Mouse (Mus musculus) lung, adult 2 months (tissue): ENCODE results near the gene Hdac1. TPM values are rescaled to one million over a fixed set of nuclear protein-coding genes. Genes with fewer than 3 reads are reported as not detected.
A peak's percentile ranks its signal among the peaks of the same experiment; 100 is the strongest.

ENCODE experiments used
- DNase-seq: peaks from one replicate; pipeline ENCODE4 v3.0.0; 2022
- H3K4me1 ChIP-seq: fragments of 200-500 bp; 2 replicates; pipeline ENCODE4 v1.6.1; 2011; ENCODE audit warnings: low read length; ENCODE audit not compliant: control insufficient read depth, insufficient read depth
- H3K4me3 ChIP-seq: fragments of 200-500 bp; replicated peaks from 2 replicates; pipeline ENCODE3; 2011; ENCODE audit warnings: low read depth, mild to moderate bottlenecking, control low read depth, low read length; ENCODE audit errors: extremely low read depth
- CTCF ChIP-seq: fragments of 200-500 bp; IDR thresholded peaks from 2 replicates; pipeline ENCODE4 v1.5.1; 2011; ENCODE audit warnings: mild to moderate bottlenecking, low read length, control low read depth; ENCODE audit not compliant: insufficient read depth
- POLR2A ChIP-seq: fragments of 200-500 bp; IDR thresholded peaks from 2 replicates; pipeline ENCODE4 v1.6.1; 2011; ENCODE audit warnings: low read depth, mild to moderate bottlenecking, control low read depth, low read length, borderline replicate concordance; ENCODE audit errors: extremely low read depth
- WGBS: fragments of 180-500 bp; shearing (Covaris S2); methylation state at CpG from one replicate; pipeline ENCODE4 v1.1.7; 2018; 5-methylcytosine and 5-hydroxymethylcytosine counted together
- polyA plus RNA-seq: library from polyadenylated mRNA; depleted of rRNA; stranded (reverse); fragments of >200 nt; gene quantifications from 2 replicates; pipeline ENCODE4 v1.2.3, GENCODE M21; 2012

The Hdac1 gene
- polyA plus RNA-seq, 1 experiment, result 64.8 TPM

DNA sequence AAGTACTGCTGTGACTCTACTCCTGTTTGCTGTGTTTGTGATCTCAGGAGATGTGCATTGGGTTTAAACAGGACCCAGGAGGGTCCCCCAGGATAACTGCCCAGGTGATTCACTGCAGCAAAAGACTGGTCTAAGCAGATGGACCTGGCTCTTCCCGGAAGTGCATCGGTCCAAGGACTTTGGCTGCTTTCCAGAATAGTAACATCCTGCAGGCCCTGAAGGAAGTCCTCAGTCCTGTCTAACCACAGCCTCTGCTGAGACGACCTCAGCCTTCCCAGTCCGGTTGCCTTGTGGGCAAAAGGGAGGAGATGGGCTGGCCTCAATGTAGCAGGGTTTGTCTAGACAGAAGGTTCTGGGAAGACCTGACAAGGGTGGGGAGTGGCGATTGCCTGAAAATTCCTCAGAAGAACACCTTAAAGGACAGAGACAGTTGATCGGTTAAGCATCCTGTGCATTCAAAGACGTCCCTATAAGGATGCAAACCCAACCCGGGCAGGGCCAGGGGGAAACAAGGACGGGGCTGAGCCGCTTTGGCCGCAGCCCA lies 39.5 kb downstream of the Hdac1 start:
- no peak for DNase-seq
- Histone ChIP-seq H3K4me1 (peaks cover 2% of the 10 kb centered on the region; the same call in 1 of the 2 replicates), H3K4me3 (no peak overlapping the region)
- WGBS, result 44% methylated on average over 11 of the region's 11 CpGs
- no peak for TF ChIP-seq POLR2A
- TF ChIP-seq CTCF, result no peak

DNA sequence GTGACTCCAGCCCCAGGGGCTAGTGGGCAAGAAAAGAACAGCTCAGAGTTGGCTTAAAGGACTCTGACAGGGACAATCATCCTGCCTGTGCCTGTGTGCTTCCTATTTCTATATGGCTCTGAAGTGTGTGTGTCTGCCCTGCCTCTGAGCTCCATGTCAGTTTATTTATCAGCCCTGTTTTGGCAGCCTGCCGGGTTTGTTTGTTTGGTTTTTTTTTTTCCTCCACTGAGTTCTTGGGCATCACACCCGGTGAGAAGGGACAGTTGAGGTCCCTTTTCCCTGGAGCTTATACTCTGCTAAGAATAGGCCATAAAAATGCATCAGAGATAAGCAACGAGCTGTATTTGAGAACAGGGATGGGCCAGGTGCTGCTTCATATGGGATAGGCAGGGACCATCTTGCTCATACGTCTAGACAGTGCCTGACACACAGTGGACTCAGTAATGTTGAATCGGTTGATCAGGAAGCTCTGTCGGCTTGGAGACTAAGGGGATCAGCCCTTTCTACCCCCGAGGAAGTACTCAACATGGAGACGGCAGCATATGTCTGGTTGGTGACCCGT lies 40.1 kb downstream of the Hdac1 start:
- no peaks in the 10 kb centered on the region for H3K4me1 ChIP-seq
- no peak for DNase-seq
- no peak overlapping the region for H3K4me3 ChIP-seq
- WGBS, result 40% methylated on average over 9 of the region's 9 CpGs
- TF ChIP-seq CTCF (no peak), POLR2A (no peak)

DNA sequence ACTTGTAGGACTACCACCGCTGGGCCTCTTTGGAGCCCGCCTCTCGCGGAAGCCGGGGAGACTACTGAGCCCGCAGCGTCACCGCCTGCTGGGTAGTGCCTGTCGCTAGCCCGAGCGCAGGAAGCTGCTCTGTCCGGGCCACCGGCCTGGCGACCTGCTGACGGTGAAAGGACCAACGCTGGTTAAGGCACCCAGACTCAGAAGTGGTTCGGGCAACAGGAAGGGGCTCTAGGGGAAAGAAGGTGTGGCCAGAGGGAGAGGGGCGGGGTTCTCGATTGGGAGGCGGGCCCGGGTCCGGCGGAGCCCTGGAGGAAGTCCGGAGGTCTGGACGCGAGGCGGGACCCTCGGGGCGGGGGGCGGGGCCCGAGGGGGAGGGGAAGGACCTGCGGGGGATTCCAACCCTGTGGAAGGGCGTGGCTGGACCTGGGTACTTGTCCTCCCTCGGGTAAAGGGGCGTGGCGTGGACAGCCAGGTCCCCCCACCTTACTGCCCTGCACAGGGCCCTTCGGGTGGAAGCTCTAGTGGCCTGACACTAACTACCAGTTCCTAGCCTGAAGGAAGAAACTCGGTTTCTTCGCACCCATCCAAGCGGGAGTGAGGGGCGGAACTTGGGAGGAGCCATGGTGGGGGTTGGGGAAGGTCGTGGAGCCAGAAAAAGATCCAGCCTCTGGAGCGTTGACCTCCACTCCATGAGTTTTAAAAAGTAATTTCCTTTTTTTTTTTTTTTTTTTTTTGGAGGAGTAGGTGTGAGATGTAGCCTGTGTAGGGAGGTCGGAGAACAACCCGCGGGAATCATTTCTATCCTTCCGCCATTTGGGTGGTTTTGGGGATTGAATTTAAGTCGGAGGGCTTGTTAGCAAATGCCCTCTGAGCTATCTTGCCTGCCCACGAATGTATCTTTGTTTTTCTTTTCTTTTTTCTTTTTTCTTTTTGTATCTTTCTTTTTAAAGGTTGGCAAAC lies 41.6 kb downstream of the Hdac1 start:
- peak; percentile 92 for DNase-seq
- Histone ChIP-seq H3K4me1 (peaks cover 3% of the 10 kb centered on the region; the same call in 1 of the 2 replicates), H3K4me3 (peak overlapping the region; percentile 91)
- TF ChIP-seq CTCF (no peak), POLR2A (peak; percentile 87; the same call in 1 of the 2 replicates)
- WGBS, result 1% methylated on average over 42 of the region's 49 CpGs

DNA sequence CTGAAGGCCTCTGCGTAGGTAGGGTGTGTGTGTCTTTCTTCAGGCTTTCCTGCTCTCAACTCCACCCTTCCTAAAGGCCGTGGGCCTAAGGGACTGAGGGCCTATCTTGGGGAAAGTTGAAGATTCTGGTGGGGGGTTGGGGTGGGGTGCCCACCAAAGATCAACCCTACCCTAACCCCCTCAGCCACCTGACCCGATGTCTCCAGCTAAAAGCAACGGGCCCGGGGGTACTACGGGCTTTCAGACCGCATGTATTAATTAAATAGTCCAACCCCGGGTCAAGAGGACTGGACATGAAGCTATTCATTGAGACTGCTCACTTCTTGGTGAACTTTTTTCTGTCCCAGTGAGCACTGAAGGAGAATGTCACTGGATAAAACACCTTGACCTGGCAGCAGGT lies 42.5 kb downstream of the Hdac1 start:
- H3K4me1 ChIP-seq, result peaks cover 3% of the 10 kb centered on the region; the same call in 1 of the 2 replicates
- no peak for DNase-seq
- TF ChIP-seq POLR2A (no peak), CTCF (no peak)
- WGBS, result 66% methylated on average over 8 of the region's 8 CpGs
- peak overlapping the region; percentile 79 for H3K4me3 ChIP-seq

DNA sequence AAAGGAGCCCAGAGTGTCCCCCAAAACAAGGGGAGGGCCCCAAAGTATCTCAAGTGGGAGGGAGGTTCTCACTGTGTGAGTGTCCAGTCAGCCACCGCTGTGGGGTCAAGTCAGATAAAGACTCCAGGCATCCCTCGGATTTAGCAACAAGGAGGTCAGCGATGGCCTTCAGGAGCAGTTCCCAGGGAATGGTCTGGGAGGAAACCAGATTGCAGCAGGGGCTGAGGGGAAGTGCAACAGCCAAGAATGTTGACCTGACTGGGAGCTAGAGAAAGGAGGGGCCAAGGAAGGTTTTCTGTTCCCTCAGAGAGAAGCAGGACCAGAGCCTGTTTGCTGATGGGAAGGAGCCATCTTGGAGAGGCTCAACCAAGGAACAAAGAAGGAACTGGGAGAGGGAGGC lies 43.6 kb downstream of the Hdac1 start:
- peaks cover 3% of the 10 kb centered on the region; the same call in 1 of the 2 replicates for H3K4me1 ChIP-seq
- no peak overlapping the region for H3K4me3 ChIP-seq
- no peak for TF ChIP-seq CTCF
- TF ChIP-seq POLR2A, result no peak
- DNase-seq, result no peak
- WGBS, result 63% methylated on average over 3 of the region's 3 CpGs

DNA sequence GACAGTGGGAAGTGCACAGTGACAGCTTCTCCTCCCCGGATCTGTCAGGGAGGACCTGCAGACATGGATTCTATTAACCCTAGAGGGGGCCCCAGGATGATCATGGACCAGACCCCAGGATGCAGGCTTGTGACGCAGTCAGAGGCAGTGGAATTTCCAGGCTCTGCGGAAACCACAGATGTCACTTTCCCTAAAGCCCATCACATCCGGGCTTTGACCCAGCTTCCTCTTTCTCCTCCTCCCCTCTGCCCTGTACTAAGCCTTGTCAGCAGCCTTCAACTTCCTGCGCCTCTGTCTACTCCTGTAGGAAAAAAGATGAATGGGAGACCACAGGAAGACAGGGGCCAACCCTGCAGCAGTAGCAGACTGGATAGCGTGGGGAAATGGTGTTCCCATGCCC lies 45.9 kb downstream of the Hdac1 start:
- TF ChIP-seq POLR2A, result no peak
- no peak for TF ChIP-seq CTCF
- DNase-seq, result no peak
- 22% methylated on average over 6 of the region's 6 CpGs for WGBS
- peak overlapping the region; percentile 16 for H3K4me3 ChIP-seq
- peaks cover 3% of the 10 kb centered on the region; the same call in 1 of the 2 replicates for H3K4me1 ChIP-seq

DNA sequence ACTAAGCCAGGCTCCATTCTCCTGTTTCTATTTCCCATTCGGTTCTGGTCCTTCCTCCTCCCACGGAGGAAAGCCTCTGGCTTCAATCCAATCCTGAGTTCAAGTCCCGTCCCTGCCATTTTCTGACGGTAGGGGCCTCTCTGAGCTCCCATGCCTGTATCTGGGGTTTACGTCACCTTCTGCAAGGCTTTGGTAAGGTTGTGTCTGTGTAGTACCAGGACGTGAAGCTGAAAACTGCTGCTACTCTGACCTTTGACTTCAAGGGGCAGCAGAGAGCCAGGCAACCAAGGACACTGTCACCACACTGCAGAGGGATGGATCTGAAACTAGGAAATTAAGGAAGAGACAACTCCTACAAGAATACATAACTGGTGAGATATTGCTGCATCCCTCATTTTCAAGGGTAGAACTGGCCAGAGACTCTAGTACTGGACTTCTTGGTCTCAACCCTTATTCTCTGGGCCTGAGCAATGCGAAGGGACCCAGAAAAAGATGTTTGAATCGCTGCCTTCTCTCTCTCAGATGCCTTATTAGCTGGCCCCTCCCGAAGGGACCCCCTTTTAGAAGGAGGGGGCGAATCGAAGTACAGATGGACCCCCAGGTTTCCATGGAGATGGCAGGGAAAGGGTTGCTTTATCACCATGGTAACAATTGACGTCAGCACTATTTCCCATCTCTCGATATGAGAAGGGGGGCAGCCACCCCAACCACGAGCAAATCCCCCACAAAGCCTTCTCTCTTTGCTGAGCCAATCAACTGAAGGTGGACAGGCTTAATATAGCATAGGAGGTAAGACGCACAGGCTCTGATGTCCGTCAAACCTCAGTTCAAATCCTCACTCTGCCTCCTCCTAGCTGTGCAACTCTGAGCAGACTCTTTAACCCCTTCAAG lies 46.6 kb downstream of the Hdac1 start:
- TF ChIP-seq POLR2A (no peak), CTCF (peak; percentile 67)
- DNase-seq, result no peak
- Histone ChIP-seq H3K4me1 (peaks cover 3% of the 10 kb centered on the region; the same call in 1 of the 2 replicates), H3K4me3 (no peak overlapping the region)
- 21% methylated on average over 16 of the region's 16 CpGs for WGBS

DNA sequence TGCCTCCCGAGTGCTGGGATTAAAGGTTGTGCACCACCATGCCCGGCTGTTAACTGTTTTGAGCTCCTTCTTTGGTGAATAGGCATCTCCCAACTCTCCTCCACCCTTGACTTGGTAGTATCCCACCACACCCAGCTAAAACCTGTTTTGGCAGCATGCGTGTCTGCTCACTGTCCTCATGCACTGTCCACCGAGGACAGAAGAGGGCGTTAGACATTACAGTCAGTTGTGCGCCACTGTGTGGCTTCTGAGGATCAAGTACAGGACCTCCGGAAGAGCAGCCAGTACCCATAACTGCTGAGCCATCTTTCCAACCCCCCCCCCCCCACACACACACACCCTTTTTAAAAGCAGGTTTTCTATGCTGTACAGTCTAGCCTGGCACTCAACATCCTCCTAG lies 47.8 kb downstream of the Hdac1 start:
- no peak for TF ChIP-seq POLR2A
- no peak for TF ChIP-seq CTCF
- Histone ChIP-seq H3K4me1 (peaks cover 3% of the 10 kb centered on the region; the same call in 1 of the 2 replicates), H3K4me3 (no peak overlapping the region)
- DNase-seq, result no peak
- WGBS, result 65% methylated on average over 7 of the region's 7 CpGs

DNA sequence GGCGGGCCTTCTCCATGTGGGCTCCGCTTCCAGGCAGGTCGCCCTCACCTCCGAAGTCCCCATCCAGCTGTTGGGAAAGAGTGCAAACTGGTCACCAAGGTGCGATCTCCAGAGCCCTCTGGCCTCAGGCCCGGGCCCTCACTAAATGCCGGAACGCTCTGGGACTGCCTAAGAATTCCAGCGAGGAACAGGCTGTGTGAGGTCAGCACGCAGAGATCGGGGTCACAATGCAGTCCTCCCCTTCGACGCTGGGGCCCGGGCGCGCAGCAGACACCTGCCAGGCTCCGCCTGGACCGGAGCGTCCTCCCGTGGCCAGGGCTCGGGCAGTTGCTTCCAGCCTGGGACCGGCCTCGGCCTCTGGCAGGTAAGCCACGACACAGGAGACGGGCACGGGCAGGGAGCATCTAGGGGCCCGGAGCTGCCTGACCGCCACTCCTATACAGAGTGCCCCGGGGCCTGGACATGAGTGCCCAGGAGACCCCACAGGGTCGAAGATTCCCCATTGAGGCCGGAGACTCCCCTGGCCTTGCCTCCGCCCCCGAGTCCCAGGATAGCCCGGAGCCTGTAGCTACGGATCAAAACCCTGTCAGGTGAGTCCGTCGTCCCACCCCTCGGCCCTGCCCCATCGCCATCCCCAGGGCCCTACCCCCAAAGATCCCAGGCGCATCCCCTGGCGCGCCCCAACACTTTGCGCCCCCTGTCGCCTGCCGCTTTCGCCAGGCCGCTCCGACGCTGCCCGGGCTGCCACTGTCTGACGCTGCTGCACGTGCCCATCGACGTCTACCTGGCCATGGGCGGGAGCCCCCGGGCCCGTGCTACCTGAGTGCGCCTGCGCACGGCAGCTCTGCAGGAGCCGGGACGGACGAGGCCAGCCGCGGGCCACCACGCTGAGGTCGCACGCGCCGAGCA lies 51.3 kb downstream of the Hdac1 start, which contains the start of the genes Tssk3 and Fam229a:
Gene Tssk3, minus strand, starts transcription at position 51 of the 909 bp plus-strand sequence.
Gene Fam229a, plus strand, starts transcription at position 219 of the 909 bp plus-strand sequence.
- DNase-seq, result peak; percentile 49
- 11% methylated on average over 70 of the region's 70 CpGs for WGBS
- TF ChIP-seq CTCF (no peak), POLR2A (no peak)
- Histone ChIP-seq H3K4me3 (no peak within 1 kb of the TSS), H3K4me1 (no peaks in the 10 kb centered on the region)
